Mouse (Mus musculus): ENCODE measurements around the gene Atraid.

DNA sequence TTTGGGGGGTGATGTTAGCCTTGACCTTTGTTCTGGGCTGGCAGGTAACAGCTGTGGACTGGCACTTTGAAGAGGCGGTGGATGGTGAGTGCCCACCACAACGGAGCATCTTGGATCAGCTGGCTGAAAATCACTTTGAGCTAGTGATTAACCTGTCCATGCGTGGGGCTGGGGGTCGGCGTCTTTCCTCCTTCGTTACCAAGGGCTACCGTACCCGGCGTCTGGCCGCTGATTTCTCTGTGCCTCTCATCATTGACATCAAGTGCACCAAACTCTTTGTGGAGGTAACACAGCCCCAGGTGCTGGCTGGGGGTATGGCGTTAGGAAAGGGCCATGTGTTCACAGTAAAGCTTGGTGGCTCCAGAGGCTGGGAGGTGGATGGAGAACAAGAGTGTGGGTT lies 23.7 kb downstream of the Atraid start:
- TF ChIP-seq RCOR1 (conservative IDR thresholded peaks at IDR 0.05; ENCODE audit: low read depth, low read length) (no peak), EP300 (IDR thresholded peaks at IDR 0.05; ENCODE audit: low read length) (no peak), POLR2A (IDR thresholded peaks at IDR 0.05; ENCODE audit: low read depth, low read length) (no peak), ZNF384 (IDR thresholded peaks at IDR 0.05; ENCODE audit: low read depth, low read length) (no peak), MAFK (IDR thresholded peaks at IDR 0.05; ENCODE audit: insufficient replicate concordance, low read length) (no peak), ETS1 (conservative IDR thresholded peaks at IDR 0.05; ENCODE audit: low read depth, low read length) (no peak), CTCF (conservative IDR thresholded peaks at IDR 0.05 in 1 of 2, IDR thresholded peaks at IDR 0.05 in 1 of 2; ENCODE audit: low read depth in 2 of 2, low read length in 2 of 2) (no peak), TBP (conservative IDR thresholded peaks at IDR 0.05; ENCODE audit: low read depth, low read length) (no peak), BHLHE40 (IDR thresholded peaks at IDR 0.05; ENCODE audit: low read depth, low read length) (no peak), MAX (IDR thresholded peaks at IDR 0.05; ENCODE audit: low read length) (no peak), ZC3H11A (IDR thresholded peaks at IDR 0.05; ENCODE audit: low read depth, low read length) (no peak), CHD2 (IDR thresholded peaks at IDR 0.05; ENCODE audit: low read length) (no peak), MAZ (IDR thresholded peaks at IDR 0.05; ENCODE audit: low read depth, low read length) (no peak)
